Mouse (Mus musculus): ENCODE data around the gene Myo15. TPM values are rescaled to one million over a fixed set of nuclear protein-coding genes. Genes with fewer than 3 reads are reported as not detected.
A peak's percentile ranks its signal among the peaks of the same experiment; 100 is the strongest.
"Not testable (repeated sequence)": the region's sequence is repeated elsewhere in the genome, so short reads cannot be mapped to it uniquely, and the experiment has no call there.

Gene Myo15
- total RNA-seq (2021): under 1 TPM; 0.10 TPM
- long read RNA-seq, experiment 1, partial matches to known transcripts: 0 of 1 reads
- long read RNA-seq, experiment 1, other reads (novel, unspliced or antisense): 1 of 1 reads
- long read RNA-seq, experiment 2: 0 reads

- no peak for TF ChIP-seq CTCF (conservative IDR thresholded peaks at IDR 0.05)
- Histone ChIP-seq H3K4me3 (no peak within 1 kb of the TSS), H3K27ac (no peak within 1 kb of the TSS)
- DNase-seq (ENCODE audit: low spot score in 2 of 2): no peak
Observed at GRCm38 (mm10) chr11:60469039-60469438, at the start of gene Myo15. Gene Myo15 (plus strand): TSS chr11:60469339.

DNA sequence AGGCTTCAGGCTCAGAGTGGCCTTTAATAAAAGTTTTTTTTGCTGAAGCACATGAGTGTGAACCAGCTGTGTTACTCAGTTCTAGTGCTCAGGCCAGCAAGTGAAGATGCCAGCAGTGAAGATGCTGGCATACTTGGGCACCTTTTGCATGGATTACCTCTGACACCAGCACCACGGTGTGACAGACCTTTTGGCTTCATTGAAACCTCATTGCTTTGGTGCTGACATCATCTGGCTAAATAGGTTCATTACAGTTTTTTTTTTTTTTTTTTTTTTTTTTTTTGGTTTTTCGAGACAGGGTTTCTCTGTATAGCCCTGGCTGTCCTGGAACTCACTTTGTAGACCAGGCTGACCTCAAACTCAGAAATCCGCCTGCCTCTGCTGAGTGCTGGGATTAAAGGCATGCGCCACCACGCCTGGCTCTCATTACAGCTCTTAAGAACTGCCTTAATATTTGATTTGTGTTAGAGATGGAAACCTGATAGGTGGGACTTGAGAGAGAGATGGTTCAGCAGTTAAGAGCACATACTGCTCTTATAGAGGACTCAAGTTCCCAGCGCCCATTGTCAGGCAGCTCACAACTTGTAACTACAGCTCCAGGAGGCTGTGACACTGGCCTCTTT lies 47.0 kb upstream of the Myo15 start:
- no peak for DNase-seq (ENCODE audit: low spot score in 2 of 2)
- H3K4me3 ChIP-seq: no peak overlapping the region
- TF ChIP-seq CTCF (conservative IDR thresholded peaks at IDR 0.05): peak; percentile 53
- no peak overlapping the region for H3K27ac ChIP-seq

GRCm38 (mm10) chr11:60423006-60423405 lies 46.1 kb upstream of the Myo15 start:
- Histone ChIP-seq H3K27ac (no peak overlapping the region), H3K4me3 (no peak overlapping the region)
- no peak for DNase-seq (ENCODE audit: low spot score in 2 of 2)
- TF ChIP-seq CTCF (conservative IDR thresholded peaks at IDR 0.05): no peak

DNA sequence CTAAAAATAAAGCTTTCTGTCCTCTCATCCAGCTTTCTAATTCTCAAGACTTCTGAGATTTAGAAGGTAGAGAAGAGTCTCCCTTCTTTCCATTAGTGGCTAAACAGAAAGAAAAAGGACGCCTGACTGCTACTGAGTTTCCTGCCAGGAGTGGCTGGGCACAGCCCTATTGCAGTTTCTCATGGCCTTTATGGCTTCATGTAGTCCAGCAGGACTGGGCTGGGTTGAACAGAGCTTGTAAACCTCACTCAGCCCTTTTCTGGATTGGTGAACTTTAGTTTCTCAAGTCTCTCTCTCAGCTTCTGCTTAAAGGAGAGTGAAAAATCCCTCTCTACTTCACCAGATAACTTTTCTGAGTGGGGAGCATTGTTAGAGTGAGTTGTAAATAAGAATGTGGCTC lies 42.7 kb upstream of the Myo15 start:
- Histone ChIP-seq H3K27ac (no peak overlapping the region), H3K4me3 (no peak overlapping the region)
- TF ChIP-seq CTCF (conservative IDR thresholded peaks at IDR 0.05): no peak
- DNase-seq (ENCODE audit: low spot score in 2 of 2): no peak

GRCm38 (mm10) chr11:60427628-60428027 lies 41.5 kb upstream of the Myo15 start:
- Histone ChIP-seq H3K4me3 (no peak overlapping the region), H3K27ac (no peak overlapping the region)
- TF ChIP-seq CTCF (conservative IDR thresholded peaks at IDR 0.05): no peak
- DNase-seq (ENCODE audit: low spot score in 2 of 2): no peak

DNA sequence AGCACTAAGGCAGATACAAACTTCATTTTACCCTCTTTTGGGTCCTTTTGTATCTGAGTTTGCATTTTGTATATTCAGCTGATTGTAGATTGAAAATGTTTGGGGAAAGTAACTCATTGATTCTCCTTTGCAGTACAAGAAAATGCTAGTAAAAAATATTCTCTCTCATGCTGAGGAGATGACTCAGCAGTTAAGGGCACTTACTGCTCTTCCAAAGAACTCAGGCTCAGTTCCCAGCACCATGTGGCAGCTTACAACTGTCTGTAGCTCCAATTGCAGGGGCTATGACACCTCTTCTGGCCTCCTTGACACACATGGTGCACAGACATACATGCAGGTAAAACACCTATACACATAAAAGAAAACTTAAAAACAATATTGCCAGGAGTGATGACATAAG lies 35.6 kb upstream of the Myo15 start:
- TF ChIP-seq CTCF (conservative IDR thresholded peaks at IDR 0.05): no peak
- no peak overlapping the region for H3K4me3 ChIP-seq
- H3K27ac ChIP-seq: no peak overlapping the region
- no peak for DNase-seq (ENCODE audit: low spot score in 2 of 2)

DNA sequence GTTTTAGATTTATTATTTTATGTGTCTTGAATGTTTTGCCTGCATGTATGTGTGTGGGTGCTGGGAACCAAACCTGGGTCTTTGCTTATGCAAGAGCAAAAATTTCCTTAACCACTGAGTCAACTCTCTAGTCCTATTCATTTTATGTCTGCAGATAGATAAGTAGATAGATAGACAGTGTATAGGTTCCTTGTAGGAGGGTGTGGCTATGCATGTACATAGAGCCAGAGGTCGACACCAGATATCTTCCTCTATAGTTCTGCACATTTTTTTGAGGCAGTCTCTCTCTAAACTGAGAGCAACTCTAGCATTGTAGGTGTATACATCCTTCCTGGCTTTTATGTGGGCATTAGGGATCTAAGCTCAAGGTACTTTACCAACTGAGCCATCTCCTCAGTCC lies 34.0 kb upstream of the Myo15 start:
- TF ChIP-seq CTCF (conservative IDR thresholded peaks at IDR 0.05): no peak
- H3K4me3 ChIP-seq: no peak overlapping the region
- no peak for DNase-seq (ENCODE audit: low spot score in 2 of 2)
- H3K27ac ChIP-seq: no peak overlapping the region

DNA sequence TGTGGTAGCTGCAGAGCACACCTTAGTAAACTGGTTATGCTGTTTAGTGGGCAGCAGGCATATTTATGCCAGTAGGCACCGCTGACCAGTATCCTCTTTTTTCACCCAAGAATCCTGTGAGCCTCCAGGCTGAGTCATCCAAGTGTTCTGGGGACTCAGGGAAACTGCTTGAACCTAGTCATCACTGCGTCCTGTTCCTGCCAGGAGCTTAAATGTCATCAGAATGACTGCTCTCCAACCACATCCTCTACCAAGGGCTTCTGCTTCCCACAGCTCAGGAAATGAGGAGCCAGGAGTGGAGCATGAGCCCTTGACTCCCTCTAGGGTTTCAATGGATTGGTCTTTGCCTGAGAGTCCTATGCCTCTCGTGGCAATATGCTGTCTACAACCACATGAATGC lies 32.5 kb upstream of the Myo15 start:
- Histone ChIP-seq H3K27ac (no peak overlapping the region), H3K4me3 (no peak overlapping the region)
- no peak for TF ChIP-seq CTCF (conservative IDR thresholded peaks at IDR 0.05)
- DNase-seq (ENCODE audit: low spot score in 2 of 2): no peak

- not testable (repeated sequence) for DNase-seq (ENCODE audit: low spot score in 2 of 2); H3K27ac ChIP-seq; H3K4me3 ChIP-seq
Observed at GRCm38 (mm10) chr11:60439621-60440020, 29.5 kb upstream of the Myo15 start.

DNA sequence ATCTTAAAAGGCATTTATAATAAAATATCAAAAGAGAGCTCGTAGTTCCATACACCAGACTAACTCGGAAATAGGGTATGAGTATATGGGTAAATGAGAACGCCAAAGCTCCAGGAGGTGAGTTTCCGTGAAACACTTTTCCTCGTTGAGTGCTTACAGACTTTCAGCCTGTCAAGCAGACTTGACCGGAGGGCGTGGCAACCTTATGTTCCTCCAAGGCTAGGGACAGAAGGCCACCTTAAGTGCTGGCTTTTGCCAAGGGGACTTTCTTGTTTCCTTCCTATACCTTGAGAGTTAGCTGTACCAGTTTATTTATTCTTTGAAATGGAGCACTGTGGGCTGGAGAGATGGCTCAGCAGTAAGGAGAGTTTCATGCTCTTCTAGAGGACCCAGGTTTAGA lies 29.0 kb upstream of the Myo15 start:
- Histone ChIP-seq H3K4me3 (no peak overlapping the region), H3K27ac (no peak overlapping the region)
- TF ChIP-seq CTCF (conservative IDR thresholded peaks at IDR 0.05): no peak
- no peak for DNase-seq (ENCODE audit: low spot score in 2 of 2)

GRCm38 (mm10) chr11:60442896-60443295 lies 26.2 kb upstream of the Myo15 start:
- no peak for TF ChIP-seq CTCF (conservative IDR thresholded peaks at IDR 0.05)
- DNase-seq (ENCODE audit: low spot score in 2 of 2): no peak
- Histone ChIP-seq H3K4me3 (no peak overlapping the region), H3K27ac (0 out of 2 replicates have a peak overlapping the region, but pooled peaks have one; percentile 14)

DNA sequence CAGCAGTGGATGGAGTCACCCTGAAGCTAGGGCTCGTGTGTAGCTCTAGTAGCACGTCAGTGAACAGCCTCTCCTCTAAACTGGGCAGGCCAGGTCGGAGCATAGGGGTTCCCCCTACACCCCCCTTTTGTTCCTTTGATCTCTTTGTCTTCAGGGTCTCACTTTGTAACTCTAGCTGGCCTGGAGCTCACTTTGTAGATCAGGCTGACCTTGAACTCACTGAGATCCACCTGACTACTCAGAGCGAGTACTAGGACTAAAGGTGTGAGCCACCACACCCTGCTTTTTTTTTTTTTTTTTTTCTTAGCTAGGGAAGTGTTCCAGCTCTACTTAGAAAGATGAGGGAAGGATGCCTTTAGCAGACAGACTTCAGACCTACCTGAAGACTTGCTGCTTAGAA lies 25.1 kb upstream of the Myo15 start:
- no peak for DNase-seq (ENCODE audit: low spot score in 2 of 2)
- no peak for TF ChIP-seq CTCF (conservative IDR thresholded peaks at IDR 0.05)
- Histone ChIP-seq H3K4me3 (no peak overlapping the region), H3K27ac (no peak overlapping the region)

GRCm38 (mm10) chr11:60454080-60454744 lies 14.9 kb upstream of the Myo15 start, which contains the start of gene Drg2:
Gene Drg2 (plus strand): TSS chr11:60454591.
- DNase-seq (ENCODE audit: low spot score in 2 of 2): peak; percentile 90 to 92
- no peak for TF ChIP-seq CTCF (conservative IDR thresholded peaks at IDR 0.05)
- Histone ChIP-seq H3K4me3 (peak within 1 kb of the TSS; percentile 83), H3K27ac (peak within 1 kb of the TSS; percentile 82)

DNA sequence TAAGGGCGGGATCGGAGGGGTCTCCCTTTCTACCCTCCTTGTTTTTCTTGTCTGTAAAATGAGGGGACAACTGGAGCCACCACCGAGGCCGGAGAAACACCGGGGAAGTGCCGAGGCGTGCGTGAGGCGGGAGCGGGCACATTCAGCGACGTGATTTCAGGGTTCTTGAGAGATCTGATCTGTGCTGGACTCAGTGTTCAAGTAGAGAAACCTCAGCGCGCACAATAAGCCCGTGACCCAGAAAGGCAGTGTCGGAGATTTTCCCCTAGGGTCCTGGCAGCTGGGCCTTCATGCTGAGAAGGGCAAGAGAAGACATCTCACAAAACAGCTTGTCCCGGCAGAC lies 14.4 kb upstream of the Myo15 start:
- no peak for TF ChIP-seq CTCF (conservative IDR thresholded peaks at IDR 0.05)
- Histone ChIP-seq H3K27ac (peak overlapping the region; percentile 82), H3K4me3 (peak overlapping the region; percentile 83)
- DNase-seq (ENCODE audit: low spot score in 2 of 2): no peak
